Mouse (Mus musculus): Measurements from ENCODE around the gene Mr1. TPM values are rescaled to one million over a fixed set of nuclear protein-coding genes. Genes with fewer than 3 reads are reported as not detected.

Mr1 gene
- total RNA-seq, 2 experiments from 2014 or later: 3.2 to 3.3 TPM

DNA sequence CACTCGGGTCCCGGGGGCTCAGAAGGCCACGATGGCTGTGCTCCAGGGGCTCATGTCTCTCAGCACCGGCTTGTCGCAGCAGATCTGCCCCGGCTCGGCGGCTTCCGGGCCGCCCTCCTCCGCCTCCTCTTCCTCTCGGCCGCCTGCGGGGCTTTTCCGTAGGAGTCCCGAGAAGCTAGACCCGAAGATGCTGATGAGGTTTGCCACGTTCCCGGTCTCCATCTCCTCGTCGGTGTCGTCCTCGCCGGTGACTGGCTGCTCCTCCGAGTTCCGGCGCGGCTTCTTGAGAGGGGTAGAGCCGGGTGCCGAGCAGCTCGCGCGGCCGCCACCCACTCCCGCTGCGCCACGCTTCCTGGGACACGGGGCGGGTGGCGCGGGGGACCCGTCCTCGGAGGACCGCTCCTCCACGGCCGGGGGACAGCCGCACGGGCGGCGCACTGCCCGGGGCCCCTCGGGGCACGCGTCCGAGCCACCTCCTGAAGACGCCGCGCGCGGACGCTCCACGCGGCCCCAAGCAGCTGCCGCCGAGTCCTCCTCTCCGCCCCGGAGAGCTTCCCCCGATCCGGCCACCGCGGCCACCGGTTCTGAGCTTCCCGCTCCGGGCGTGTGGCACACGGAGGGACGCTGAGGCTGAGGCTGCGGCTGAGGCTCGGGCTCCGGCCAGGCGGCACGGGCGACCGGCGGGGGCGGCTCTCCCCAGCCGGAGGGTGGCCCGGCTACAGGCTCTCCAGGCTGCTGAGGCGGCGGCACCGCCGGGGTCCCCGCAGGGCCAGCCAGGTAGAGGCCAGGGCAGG, 47.9 kb downstream of the Mr1 start:
- Histone ChIP-seq H3K27ac (peak overlapping the region; percentile 99), H3K4me3 (peak overlapping the region; percentile 93)
- no peak for TF ChIP-seq CTCF (conservative IDR thresholded peaks at IDR 0.05)
- DNase-seq (ENCODE audit: low spot score in 2 of 2): peak in 1 of 2 experiments; percentile 59

DNA sequence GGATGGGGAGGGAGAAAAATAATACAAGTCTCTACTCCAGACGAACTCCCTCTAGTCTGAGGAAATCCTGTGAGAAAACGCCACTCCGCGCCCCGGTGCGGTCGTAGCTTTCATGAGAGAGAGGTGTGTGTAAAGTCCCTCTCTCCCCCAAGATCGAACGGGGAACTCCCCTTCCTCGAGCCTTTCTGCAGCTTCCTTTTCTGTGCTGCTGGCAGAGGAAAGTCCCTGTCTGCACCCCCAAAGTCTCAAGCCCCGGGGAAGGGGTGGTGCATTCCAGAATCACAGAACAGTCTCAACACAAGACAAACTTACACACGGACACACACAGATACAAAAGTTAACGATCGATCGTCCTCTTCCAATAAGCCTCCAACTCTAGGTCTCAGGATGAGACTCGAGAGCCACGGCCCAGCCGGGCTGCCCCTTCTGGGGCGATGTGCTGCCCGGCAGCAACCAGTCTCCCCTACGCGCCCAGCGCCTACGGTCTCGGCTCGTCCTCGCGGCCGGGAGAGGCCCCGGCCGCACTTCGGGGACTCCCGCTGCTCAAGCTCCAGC, 48.6 kb downstream of the Mr1 start:
- no peak for DNase-seq (ENCODE audit: low spot score in 2 of 2)
- no peak for TF ChIP-seq CTCF (conservative IDR thresholded peaks at IDR 0.05)
- H3K27ac ChIP-seq: peak overlapping the region; percentile 99
- peak overlapping the region; percentile 93 for H3K4me3 ChIP-seq

DNA sequence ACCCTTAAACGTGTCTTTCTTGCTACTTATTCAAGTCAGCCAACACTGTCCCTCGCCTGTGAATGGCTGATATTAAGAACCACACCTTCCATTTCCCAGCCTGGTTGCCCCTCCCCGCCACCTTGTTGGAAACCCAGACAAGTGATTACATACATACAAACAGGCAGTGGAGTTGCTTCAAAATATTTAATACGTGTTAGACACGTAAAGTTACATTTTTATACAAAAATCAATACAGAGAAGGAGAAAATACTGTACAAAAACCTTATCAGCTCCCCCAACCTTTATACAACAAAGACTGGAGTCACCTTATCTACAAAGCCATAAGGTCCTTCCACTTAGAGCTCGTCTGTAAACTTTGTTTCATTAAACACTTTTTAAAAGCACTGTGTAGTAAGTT, 49.3 kb downstream of the Mr1 start:
- Histone ChIP-seq H3K27ac (peak overlapping the region; percentile 99), H3K4me3 (peak overlapping the region; percentile 93)
- TF ChIP-seq CTCF (conservative IDR thresholded peaks at IDR 0.05): no peak
- no peak for DNase-seq (ENCODE audit: low spot score in 2 of 2)

DNA sequence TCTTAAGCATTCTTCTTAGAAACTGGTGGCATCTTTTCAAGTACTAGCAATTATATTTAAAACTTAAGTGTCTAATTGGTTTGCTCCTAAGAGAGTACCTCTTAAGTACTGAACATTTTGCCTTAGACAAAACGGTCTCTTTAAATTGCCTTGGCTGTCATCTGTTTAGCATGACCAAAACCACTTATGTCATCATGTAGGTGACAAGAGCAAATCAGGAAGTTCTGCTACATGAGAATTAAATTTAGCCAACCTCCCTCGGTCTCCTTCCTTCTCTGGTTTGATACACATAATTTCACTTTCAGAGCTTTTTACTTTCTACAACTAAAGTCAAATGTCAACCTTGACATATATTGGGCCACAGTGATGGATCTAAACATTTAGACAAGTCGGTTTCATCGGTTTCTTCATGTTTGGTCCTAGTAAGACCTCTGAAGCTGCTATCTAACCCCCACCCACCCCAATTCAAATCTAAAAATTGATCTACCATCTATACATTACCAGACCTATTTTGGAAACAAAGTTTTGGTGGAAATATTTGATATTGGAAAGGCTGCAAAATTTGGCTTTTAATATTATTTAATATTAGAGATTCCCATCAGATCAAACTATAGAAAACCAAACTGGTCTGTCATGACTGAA, 49.9 kb downstream of the Mr1 start:
- Histone ChIP-seq H3K4me3 (peak overlapping the region; percentile 93), H3K27ac (no peak overlapping the region; the same call in 1 of the 2 replicates)
- no peak for TF ChIP-seq CTCF (conservative IDR thresholded peaks at IDR 0.05)
- DNase-seq (ENCODE audit: low spot score in 2 of 2): no peak

DNA sequence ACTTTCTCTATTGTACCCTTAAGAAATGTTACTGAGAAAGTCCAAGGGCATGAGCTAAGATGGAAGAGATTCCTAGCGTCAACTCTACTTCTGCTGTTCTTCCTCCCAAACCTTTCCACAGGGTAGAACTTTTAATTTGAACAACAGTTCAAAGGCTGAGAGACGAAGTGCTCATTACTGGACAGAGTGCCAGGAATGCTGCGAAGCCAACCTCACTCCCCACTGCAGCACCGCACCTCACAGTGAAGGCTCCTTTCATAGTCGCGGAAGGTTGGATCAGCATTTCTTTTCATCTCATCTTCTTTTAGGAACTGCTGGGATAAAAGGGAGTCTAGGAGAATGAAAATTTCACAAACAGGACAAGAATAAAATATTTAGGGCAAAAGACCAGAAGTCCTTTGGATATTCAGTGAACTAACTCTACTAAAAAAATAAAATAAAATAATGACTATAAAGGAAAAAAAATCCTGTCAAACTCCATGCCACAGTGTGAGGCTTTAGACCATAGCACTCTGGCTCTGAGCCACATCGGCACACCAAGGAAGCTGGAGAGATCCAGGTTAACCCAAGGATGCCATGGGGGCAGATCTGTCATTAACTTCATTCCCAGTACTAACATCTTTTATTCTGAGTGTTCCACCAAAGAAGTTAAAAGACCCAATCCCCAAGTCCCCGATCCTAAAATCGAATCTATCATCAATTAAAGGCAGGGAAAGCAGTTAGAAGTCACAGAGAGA, 52.5 kb downstream of the Mr1 start:
- Histone ChIP-seq H3K4me3 (no peak overlapping the region), H3K27ac (peak overlapping the region; percentile 81; the same call in 1 of the 2 replicates)
- no peak for TF ChIP-seq CTCF (conservative IDR thresholded peaks at IDR 0.05)
- DNase-seq (ENCODE audit: low spot score in 2 of 2): no peak

DNA sequence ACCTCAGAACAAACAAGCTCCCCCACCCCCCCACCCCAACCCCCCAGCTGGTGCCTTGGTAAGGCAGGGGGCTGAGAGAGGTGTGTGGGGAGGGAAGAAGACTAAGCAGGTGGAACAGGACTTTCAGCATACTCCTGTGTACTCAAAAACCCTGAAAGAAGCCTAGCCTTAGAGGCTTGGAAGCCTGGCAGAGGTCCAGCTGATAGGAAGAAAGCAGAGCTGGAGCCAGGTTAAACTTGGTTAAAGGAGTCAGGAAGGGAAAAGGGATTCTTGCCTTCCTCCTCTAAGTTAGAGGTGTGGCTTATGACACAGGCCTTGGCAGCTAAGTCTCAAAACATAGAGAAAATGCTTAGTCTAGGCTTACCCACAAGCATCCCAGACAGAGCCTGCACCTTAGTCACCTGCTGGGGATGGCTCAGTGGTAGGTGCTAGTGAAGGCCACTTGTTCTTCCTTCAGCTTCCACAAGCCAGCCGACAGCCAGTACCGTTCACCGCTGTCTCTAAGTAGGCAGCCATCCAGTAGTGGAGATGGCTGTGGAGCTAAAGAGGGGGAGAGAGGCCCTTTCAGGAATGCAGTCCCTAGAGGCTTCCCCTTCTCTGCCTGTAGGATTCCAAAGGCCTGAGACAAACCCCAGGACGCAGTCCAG, 53.3 kb downstream of the Mr1 start:
- Histone ChIP-seq H3K4me3 (no peak overlapping the region), H3K27ac (peak overlapping the region; percentile 81)
- DNase-seq (ENCODE audit: low spot score in 2 of 2): no peak
- TF ChIP-seq CTCF (conservative IDR thresholded peaks at IDR 0.05): no peak

DNA sequence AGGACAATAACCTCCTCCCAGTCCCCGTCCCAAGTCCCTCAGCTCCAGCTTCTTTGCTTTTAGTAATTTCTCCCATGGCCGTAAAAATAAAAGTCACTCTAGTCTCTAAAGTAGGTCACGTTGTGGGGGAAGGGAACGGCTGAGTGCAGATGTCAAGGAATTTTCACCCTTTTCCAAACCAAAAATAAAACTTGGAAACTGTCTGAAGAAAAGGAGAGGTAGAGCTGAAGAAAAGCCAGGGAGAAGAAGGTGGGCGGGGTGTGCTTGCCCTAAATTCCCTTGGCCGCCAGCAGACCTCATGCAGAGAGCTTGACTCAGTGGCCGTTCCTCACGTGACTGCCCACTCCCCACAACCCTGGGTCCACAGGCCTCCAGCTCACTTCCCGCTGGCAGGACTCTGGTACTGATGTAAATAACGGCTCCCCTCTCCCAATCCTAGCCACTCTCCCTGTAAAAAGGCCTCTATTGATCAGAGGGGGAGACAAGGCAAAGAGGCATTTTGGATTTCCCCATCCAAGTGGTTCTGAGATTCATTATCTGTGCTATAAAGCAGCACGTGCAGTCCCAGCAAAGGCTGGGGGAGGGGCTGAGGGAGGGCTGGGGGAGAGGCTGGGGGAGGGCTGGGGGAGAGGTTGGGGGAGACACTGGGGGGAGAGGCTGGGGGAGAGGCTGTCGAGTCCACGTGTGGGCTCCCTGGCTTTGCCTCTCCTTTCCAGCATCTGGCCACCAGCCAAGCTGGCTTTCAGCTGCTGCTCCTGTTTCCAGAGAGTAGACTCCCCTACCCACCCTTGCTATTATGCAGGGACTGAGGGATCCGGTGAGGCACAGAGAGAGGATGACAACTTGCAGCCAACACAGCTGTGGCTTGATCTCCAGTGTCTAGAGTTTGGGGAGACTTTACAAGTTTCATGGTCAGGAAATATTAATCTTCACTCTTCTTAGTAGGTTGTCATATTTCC, 54.5 kb downstream of the Mr1 start:
- Histone ChIP-seq H3K27ac (peak overlapping the region; percentile 81), H3K4me3 (no peak overlapping the region; the same call in 1 of the 2 replicates)
- peak in 1 of 2 experiments; percentile 53 for DNase-seq (ENCODE audit: low spot score in 2 of 2)
- no peak for TF ChIP-seq CTCF (conservative IDR thresholded peaks at IDR 0.05)

DNA sequence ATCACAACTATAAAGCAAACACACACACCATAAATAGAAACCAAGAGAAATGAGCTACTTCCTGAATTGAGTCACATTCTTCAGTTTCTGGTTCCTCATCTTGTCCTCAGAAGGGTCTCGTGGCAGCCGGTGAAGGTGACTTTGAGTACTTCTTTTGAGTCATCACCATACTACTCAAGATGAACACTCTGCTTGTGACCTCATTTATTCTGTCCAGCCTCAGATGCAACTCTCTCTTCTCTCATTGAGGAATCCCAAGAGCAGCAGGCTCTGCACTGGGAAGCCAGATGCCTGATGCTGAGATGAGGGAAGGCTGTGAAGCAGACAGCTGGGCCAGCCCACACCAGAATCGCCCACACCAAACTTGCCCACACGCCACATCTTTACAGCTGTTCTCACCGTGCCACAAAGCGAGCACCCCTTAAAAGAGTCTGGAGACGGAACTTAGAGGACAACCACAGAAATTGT, 55.2 kb downstream of the Mr1 start:
- no peak for DNase-seq (ENCODE audit: low spot score in 2 of 2)
- peak overlapping the region; percentile 81 for H3K27ac ChIP-seq
- TF ChIP-seq CTCF (conservative IDR thresholded peaks at IDR 0.05): no peak
- no peak overlapping the region; the same call in 1 of the 2 replicates for H3K4me3 ChIP-seq

DNA sequence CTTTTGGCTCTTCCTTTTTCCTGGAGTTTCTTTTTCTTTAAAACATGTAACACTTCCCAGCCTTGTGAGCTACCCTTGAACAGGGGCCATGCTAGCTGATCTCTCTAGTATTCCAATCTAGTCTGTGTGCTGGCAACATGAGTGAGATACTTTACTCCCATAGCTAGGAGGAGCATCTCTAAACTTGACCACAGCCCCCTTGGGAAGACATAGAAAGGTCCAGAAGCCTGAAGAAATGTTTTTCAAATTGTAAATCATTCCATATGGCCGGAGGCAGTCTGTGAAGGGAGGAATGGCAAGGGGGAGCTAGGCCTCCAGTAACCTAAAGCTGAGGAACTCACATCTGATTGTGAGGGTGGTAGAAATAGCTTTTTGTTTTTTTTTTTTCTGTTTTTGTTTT, 55.9 kb downstream of the Mr1 start:
- Histone ChIP-seq H3K27ac (no peak overlapping the region), H3K4me3 (no peak overlapping the region)
- DNase-seq (ENCODE audit: low spot score in 2 of 2): no peak
- no peak for TF ChIP-seq CTCF (conservative IDR thresholded peaks at IDR 0.05)

DNA sequence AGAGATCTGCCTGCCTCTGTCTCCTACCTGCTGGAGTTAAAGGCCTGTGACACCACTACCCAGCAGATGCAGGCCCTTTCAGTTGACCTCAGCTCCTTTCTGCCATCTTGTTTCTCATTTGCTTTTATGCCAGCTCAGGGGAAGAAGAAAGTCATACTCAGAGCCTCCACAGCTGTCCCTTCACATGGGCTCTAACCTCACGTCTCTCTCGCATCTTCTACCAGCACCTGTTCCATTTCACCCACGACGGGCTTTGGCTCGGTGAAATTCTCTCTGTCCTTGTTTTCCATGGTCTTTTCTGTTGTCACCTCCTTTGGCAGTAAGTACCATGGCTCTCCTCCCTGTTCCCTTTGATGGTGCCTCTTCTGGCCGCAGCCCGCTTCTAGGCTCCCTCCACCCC, 56.3 kb downstream of the Mr1 start:
- DNase-seq (ENCODE audit: low spot score in 2 of 2): no peak
- no peak for TF ChIP-seq CTCF (conservative IDR thresholded peaks at IDR 0.05)
- no peak overlapping the region for H3K4me3 ChIP-seq
- H3K27ac ChIP-seq: no peak overlapping the region

DNA sequence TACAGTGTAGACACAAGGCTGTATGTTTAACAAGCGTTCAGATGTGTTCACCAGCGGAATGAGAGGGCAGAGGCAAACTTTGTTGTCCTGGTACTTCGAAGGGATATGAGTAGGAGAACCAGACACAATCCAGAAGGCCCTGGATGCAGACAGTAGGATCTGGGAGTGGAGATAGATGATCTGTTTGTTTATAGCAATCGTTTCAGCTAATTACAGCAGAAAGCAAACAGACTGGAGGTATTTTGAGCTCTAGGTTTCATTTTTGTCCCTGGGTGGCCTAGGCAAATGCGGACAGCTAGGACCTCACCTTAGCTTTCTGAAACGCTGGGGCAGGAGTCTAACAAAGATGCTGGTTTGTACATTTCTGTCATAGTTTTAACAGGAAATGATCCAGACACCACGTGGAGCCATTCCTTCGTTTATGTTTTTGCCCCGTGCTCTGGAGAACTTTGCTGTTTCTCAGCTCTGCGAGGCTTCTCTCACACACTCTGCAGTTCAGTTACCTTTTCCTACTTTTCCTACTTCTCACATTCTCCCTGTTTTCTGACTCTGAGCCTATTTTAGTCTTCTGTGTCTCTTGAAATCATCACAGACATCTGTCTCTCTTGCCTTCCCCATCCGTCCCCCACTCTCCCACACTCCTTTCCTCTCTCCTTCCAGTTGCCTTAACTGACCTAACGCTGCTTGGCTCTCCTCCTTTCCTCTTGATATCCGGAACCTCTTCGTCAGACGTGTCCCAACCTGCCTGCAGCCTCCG, 57.6 kb downstream of the Mr1 start:
- DNase-seq (ENCODE audit: low spot score in 2 of 2): no peak
- Histone ChIP-seq H3K27ac (peak overlapping the region; percentile 51; the same call in 1 of the 2 replicates), H3K4me3 (no peak overlapping the region)
- TF ChIP-seq CTCF (conservative IDR thresholded peaks at IDR 0.05): no peak
